Mouse (Mus musculus) brain, embryonic 18.5 days (tissue): ENCODE results near the gene Morc2a.

Experiments
- DNase-seq: peaks from one replicate; pipeline ENCODE4 v3.0.0-alpha.2; 2012; ENCODE audit warnings: low read depth, low spot score

Gene Morc2a

GRCm38 (mm10) chr11:3733933-3734636, 85.1 kb downstream of the Morc2a start:
- no peak for DNase-seq

GRCm38 (mm10) chr11:3735715-3736114, 86.7 kb downstream of the Morc2a start:
- DNase-seq: no peak

GRCm38 (mm10) chr11:3738778-3739177, 89.8 kb downstream of the Morc2a start:
- DNase-seq: no peak
